Mouse (Mus musculus) liver, postnatal 0 days (tissue): ENCODE data around the gene Sh2b3.

Experiments
- CTCF ChIP-seq: sonication (generic); IDR thresholded peaks from 2 replicates; pipeline ENCODE4 v1.5.1; 2016; ENCODE audit warnings: antibody characterized with exemption, low read depth
- EP300 ChIP-seq: IDR thresholded peaks from 2 replicates; pipeline ENCODE4 v1.6.1; 2016; ENCODE audit warnings: antibody characterized with exemption, low read depth, mild to moderate bottlenecking

- TF ChIP-seq EP300 (no peak), CTCF (no peak)
Observed at GRCm38 (mm10) chr5:121819559-121819958, 17.9 kb downstream of the Sh2b3 start.
